Mouse (Mus musculus): ENCODE measurements around the gene Gbf1. TPM values are rescaled to one million over a fixed set of nuclear protein-coding genes. Genes with fewer than 3 reads are reported as not detected.
A peak's percentile ranks its signal among the peaks of the same experiment; 100 is the strongest.

The Gbf1 gene
- 40.8 TPM for polyA plus RNA-seq (2012; fragmentation: generic; extraction: Trizol)
- long read RNA-seq, experiment 1, partial matches to known transcripts: 29 of 35 reads
- long read RNA-seq, experiment 1, other reads (novel, unspliced or antisense): 3 of 35 reads
- long read RNA-seq, experiment 2, full-length matches to known transcripts: 2 of 169 reads
- long read RNA-seq, experiment 2, partial matches to known transcripts: 146 of 169 reads
- long read RNA-seq, experiment 2, other reads (novel, unspliced or antisense): 21 of 169 reads

DNA sequence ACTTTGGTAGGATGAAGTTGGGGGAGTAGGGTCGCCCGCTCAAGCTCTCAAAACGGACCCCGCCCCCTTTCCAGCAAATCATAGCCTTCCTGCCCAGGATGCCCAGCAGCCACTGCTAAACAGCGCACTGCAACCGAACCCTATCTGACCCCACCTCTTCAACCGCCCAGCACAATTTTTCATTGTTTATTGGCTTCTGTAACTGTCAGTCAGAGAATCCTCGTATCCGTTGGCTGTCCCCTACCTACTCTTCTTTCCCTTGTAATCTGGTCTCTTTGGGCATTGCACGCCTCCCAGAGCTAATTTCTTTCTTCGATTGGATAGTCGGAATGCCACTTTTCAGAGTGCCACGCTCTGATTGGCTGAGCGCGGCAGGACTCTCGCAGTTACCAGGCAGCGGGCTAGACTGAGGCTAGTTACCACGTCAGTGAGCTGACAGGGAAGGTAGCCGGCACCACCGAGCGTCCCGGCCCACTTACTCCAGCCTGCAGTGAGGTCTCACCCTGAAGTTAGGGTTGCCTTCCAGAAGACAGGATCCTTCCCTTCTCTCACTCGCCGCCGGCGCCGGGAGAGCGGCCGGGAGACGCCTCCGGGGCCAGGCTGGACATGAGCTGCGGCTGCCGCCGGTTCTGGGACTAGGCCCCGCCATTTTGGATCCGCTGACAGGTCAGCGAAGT lies at the start of gene Gbf1:
Gene Gbf1 (plus strand): TSS at position 383 of the 677 bp plus-strand sequence.
- H3K79me2 ChIP-seq (ENCODE audit: control insufficient read depth, insufficient read depth): peaks cover 48% of the 10 kb centered on the region
- H3K4me3 ChIP-seq (ENCODE audit: insufficient read depth, poor library complexity, severe bottlenecking): peak within 1 kb of the TSS; percentile 89
- peaks cover 21% of the 10 kb centered on the region for H3K79me3 ChIP-seq (ENCODE audit: low read depth)
- H3K27me3 ChIP-seq (ENCODE audit: control insufficient read depth, insufficient read depth, insufficient read length): no peaks in the 10 kb centered on the region
- peaks cover 8% of the 10 kb centered on the region for H3K36me3 ChIP-seq (ENCODE audit: control insufficient read depth, insufficient read depth)
- H3ac ChIP-seq (ENCODE audit: control insufficient read depth, insufficient read length, low read depth): peak within 1 kb of the TSS; percentile 74
- TF ChIP-seq MAX (IDR thresholded peaks at IDR 0.05) (peak; percentile 28), FOSL1 (IDR thresholded peaks at IDR 0.05; ENCODE audit: insufficient read depth, low read length, poor library complexity, severe bottlenecking) (no peak)

DNA sequence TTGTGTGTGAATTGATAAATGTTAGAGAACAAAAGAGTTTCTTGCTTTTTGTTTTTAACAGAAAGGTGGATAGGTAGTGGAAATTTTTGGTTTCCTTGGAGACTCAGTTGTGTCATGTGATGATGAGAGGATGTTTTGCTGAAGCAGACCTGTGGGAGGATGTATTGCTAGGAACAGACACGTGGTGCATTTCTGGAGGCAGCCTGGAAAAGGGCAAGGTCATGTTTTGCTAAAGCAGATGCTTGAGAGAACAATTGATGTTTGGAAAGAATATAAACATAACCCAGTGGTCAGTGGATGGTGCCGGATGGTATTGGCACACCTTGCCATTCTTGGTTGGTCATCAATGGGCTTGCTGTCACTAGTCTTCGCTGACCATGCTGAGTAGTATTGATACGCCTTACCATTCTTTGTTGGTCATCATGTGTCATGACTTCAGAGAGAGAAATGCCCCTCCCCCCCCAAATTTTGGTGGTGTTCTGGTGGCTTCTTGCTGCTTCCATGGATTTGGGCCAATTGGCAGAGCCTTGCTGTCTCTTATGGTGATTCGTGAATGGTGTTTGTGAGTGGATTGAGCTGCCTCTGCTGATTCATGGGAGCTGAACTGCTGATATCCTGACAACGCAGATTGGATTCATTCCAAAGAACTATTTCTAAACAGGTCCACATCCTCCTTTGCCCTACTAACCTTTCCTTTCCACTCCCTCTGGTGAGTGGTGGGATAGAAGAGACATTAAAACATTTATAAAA lies 48.7 kb upstream of the Gbf1 start:
- Histone ChIP-seq H3K36me3 (ENCODE audit: control insufficient read depth, insufficient read depth) (no peaks in the 10 kb centered on the region), H3K4me3 (ENCODE audit: insufficient read depth, poor library complexity, severe bottlenecking) (no peak overlapping the region), H3K27me3 (ENCODE audit: control insufficient read depth, insufficient read depth, insufficient read length) (peaks cover 4% of the 10 kb centered on the region), H3K79me3 (ENCODE audit: low read depth) (no peaks in the 10 kb centered on the region), H3ac (ENCODE audit: control insufficient read depth, insufficient read length, low read depth) (no peak overlapping the region), H3K79me2 (ENCODE audit: control insufficient read depth, insufficient read depth) (no peaks in the 10 kb centered on the region)
- no peak for TF ChIP-seq FOSL1 (IDR thresholded peaks at IDR 0.05; ENCODE audit: insufficient read depth, low read length, poor library complexity, severe bottlenecking)
- TF ChIP-seq CEBPB (IDR thresholded peaks at IDR 0.05; ENCODE audit: low read depth): no peak
- no peak for TF ChIP-seq CTCF (IDR thresholded peaks at IDR 0.05; ENCODE audit: control insufficient read depth, insufficient read depth, insufficient read length)
- no peak for TF ChIP-seq MAX (IDR thresholded peaks at IDR 0.05)
- TF ChIP-seq MYOD1 (IDR thresholded peaks at IDR 0.05; ENCODE audit: control insufficient read depth, insufficient read length, low read depth): no peak

DNA sequence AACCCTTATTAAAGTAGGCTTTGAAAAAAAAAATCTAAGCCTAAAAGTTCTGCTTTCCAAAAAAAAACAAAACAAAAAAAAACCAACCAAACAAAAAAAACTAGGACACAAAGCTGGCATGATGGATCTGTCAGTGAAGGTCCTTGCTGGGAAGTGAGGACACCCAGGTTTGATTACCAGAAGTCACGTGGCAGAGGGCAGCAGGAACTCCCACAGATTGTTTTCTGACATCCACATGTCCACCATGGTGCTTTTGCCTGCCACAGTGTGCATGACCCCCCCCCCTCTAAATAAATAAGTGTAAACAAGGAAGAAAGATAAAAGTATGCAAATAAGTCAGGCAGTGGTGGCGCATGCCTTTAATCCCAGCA lies 48.1 kb upstream of the Gbf1 start:
- no peaks in the 10 kb centered on the region for H3K79me2 ChIP-seq (ENCODE audit: control insufficient read depth, insufficient read depth)
- no peak overlapping the region for H3ac ChIP-seq (ENCODE audit: control insufficient read depth, insufficient read length, low read depth)
- no peak overlapping the region for H3K4me3 ChIP-seq (ENCODE audit: insufficient read depth, poor library complexity, severe bottlenecking)
- peaks cover 4% of the 10 kb centered on the region for H3K27me3 ChIP-seq (ENCODE audit: control insufficient read depth, insufficient read depth, insufficient read length)
- TF ChIP-seq CEBPB (IDR thresholded peaks at IDR 0.05; ENCODE audit: low read depth): no peak
- TF ChIP-seq MYOG (IDR thresholded peaks at IDR 0.05; ENCODE audit: control insufficient read depth, extremely low read depth, insufficient read length): no peak
- no peak for TF ChIP-seq CTCF (IDR thresholded peaks at IDR 0.05; ENCODE audit: control insufficient read depth, insufficient read depth, insufficient read length)
- TF ChIP-seq MYOD1 (IDR thresholded peaks at IDR 0.05; ENCODE audit: control insufficient read depth, insufficient read length, low read depth): no peak
- TF ChIP-seq USF1 (IDR thresholded peaks at IDR 0.05; ENCODE audit: low read depth): no peak
- no peak for TF ChIP-seq MAX (IDR thresholded peaks at IDR 0.05)
- TF ChIP-seq FOSL1 (IDR thresholded peaks at IDR 0.05; ENCODE audit: insufficient read depth, low read length, poor library complexity, severe bottlenecking): no peak
- no peaks in the 10 kb centered on the region for H3K36me3 ChIP-seq (ENCODE audit: control insufficient read depth, insufficient read depth)
- H3K79me3 ChIP-seq (ENCODE audit: low read depth): no peaks in the 10 kb centered on the region

DNA sequence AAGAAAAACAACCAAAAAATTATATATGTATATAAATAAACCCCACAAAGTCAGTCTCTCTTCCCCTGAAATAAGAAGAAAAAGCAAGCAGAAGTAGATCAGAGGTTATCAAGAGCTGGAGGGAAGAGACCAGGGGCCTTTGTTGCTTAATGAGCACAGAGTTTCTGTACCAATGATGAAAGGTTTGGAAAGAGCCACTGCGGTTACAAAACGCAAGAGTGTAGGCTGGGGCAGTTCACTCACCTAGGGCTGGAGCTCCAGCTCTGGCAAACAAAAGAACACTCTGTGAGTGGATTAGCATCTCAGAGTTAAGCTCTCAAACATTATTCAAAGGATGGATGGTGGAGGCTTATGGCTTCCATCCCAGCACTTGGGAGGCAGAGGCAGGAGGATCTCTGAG lies 42.1 kb upstream of the Gbf1 start:
- TF ChIP-seq MAX (IDR thresholded peaks at IDR 0.05) (no peak), MYOG (IDR thresholded peaks at IDR 0.05; ENCODE audit: control insufficient read depth, extremely low read depth, insufficient read length) (no peak), USF1 (IDR thresholded peaks at IDR 0.05; ENCODE audit: low read depth) (no peak), MYOD1 (IDR thresholded peaks at IDR 0.05; ENCODE audit: control insufficient read depth, insufficient read length, low read depth) (no peak), FOSL1 (IDR thresholded peaks at IDR 0.05; ENCODE audit: insufficient read depth, low read length, poor library complexity, severe bottlenecking) (no peak), CTCF (IDR thresholded peaks at IDR 0.05; ENCODE audit: control insufficient read depth, insufficient read depth, insufficient read length) (no peak), CEBPB (IDR thresholded peaks at IDR 0.05; ENCODE audit: low read depth) (no peak)
- Histone ChIP-seq H3ac (ENCODE audit: control insufficient read depth, insufficient read length, low read depth) (no peak overlapping the region), H3K79me2 (ENCODE audit: control insufficient read depth, insufficient read depth) (no peaks in the 10 kb centered on the region)

DNA sequence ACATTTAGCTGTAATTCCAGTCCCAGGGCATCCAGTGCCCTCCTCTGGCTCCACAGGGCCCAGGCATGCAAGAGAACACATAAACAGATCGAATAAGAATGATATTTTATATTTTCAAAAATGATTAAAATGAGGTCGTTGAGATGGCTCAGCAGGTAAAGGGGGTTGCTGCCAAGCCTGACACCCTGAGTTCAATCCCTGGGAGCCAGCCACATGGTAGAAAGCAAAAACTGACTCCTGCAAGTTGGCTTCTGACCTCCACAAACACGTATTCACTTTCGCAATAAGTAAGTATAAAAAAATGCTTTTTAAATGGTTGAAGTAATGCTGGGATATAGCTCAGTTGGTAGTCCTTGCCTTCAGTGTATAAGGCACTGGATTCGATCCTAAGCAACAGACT lies 41.5 kb upstream of the Gbf1 start:
- H3K79me3 ChIP-seq (ENCODE audit: low read depth): no peaks in the 10 kb centered on the region
- H3K4me3 ChIP-seq (ENCODE audit: insufficient read depth, poor library complexity, severe bottlenecking): no peak overlapping the region
- H3K27me3 ChIP-seq (ENCODE audit: control insufficient read depth, insufficient read depth, insufficient read length): peaks cover 6% of the 10 kb centered on the region
- no peaks in the 10 kb centered on the region for H3K36me3 ChIP-seq (ENCODE audit: control insufficient read depth, insufficient read depth)
- TF ChIP-seq CEBPB (IDR thresholded peaks at IDR 0.05; ENCODE audit: low read depth) (no peak), MAX (IDR thresholded peaks at IDR 0.05) (no peak), CTCF (IDR thresholded peaks at IDR 0.05; ENCODE audit: control insufficient read depth, insufficient read depth, insufficient read length) (no peak), FOSL1 (IDR thresholded peaks at IDR 0.05; ENCODE audit: insufficient read depth, low read length, poor library complexity, severe bottlenecking) (no peak), USF1 (IDR thresholded peaks at IDR 0.05; ENCODE audit: low read depth) (no peak), MYOG (IDR thresholded peaks at IDR 0.05; ENCODE audit: control insufficient read depth, extremely low read depth, insufficient read length) (no peak), MYOD1 (IDR thresholded peaks at IDR 0.05; ENCODE audit: control insufficient read depth, insufficient read length, low read depth) (no peak)
- H3ac ChIP-seq (ENCODE audit: control insufficient read depth, insufficient read length, low read depth): no peak overlapping the region
- H3K79me2 ChIP-seq (ENCODE audit: control insufficient read depth, insufficient read depth): no peaks in the 10 kb centered on the region

More for the DNA sequence above, 42.1 kb upstream of the Gbf1 start:
- H3K36me3 ChIP-seq (ENCODE audit: control insufficient read depth, insufficient read depth): no peaks in the 10 kb centered on the region
- no peaks in the 10 kb centered on the region for H3K79me3 ChIP-seq (ENCODE audit: low read depth)
- H3K27me3 ChIP-seq (ENCODE audit: control insufficient read depth, insufficient read depth, insufficient read length): peaks cover 9% of the 10 kb centered on the region
- no peak overlapping the region for H3K4me3 ChIP-seq (ENCODE audit: insufficient read depth, poor library complexity, severe bottlenecking)
